Mouse (Mus musculus): ENCODE measurements around the gene Nek1. TPM values are rescaled to one million over a fixed set of nuclear protein-coding genes. Genes with fewer than 3 reads are reported as not detected.

The Nek1 gene
- total RNA-seq, 2 experiments from 2014 or later, result 27.6 to 29.7 TPM

- no peak for DNase-seq (ENCODE audit: low spot score in 2 of 2)
Observed at GRCm38 (mm10) chr8:61150596-61150995, 157.6 kb downstream of the Nek1 start.

GRCm38 (mm10) chr8:61156406-61156805, 163.4 kb downstream of the Nek1 start:
- peak in 1 of 2 experiments; percentile 11 for DNase-seq (ENCODE audit: low spot score in 2 of 2)

DNA sequence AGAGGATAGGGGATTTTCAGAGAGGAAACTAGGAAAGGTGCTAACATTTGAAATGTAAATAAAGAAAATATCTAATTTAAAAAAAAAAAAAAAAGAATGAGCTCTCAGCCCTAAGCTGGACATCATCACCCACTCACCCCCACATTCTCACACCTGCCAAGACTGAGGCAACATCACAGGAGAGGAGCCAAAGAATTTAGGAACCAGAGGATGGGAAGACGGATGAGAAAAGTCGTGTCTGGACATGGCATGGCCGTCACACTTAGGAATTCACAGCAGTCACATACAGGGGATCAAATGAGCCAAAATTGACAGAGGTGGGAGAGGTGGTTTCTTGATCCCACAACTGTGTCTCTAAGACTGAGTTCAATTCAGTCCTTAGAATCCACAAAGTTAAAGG, 165.5 kb downstream of the Nek1 start:
- no peak for DNase-seq (ENCODE audit: low spot score in 2 of 2)

- DNase-seq (ENCODE audit: low spot score in 2 of 2), result no peak
Observed at GRCm38 (mm10) chr8:61161461-61162185, 168.6 kb downstream of the Nek1 start.

DNA sequence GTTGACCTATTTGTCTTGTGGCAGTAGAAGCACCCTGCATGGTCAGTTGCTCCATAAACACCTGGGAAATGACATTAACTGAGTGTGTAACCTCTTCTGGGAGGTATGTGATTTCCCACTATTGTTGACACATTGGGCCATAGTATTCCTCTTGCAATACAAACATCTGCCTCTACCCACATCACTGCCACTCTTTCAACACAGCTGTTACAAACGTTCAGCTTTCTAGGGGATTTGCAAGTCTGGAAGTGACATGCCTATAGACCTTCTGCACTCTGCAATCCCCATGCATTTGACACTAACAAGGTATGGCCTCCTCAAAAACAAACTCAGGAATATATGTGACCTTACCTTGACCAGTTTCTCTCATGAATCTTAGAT, 169.2 kb downstream of the Nek1 start:
- DNase-seq (ENCODE audit: low spot score in 2 of 2), result no peak

DNA sequence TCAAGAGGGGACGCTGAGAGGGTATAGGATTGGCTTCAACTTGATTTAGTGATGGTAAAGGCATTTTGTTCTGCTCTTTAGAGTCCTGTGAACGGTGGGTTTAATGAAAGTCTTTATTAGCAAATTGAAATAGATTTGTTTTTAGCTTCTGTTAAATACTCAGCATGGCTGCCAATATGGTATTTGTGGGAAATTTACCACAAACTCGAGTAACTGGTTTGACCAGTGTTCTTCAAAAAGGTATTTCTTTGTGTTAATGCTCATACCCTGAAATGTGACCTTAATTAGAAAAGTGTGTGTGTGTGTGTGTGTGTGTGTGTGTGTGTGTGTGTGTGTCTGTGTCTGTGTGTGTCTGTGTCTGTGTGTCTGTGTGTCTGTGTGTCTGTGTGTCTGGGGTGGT, 178.6 kb downstream of the Nek1 start:
- no peak for DNase-seq (ENCODE audit: low spot score in 2 of 2)

DNA sequence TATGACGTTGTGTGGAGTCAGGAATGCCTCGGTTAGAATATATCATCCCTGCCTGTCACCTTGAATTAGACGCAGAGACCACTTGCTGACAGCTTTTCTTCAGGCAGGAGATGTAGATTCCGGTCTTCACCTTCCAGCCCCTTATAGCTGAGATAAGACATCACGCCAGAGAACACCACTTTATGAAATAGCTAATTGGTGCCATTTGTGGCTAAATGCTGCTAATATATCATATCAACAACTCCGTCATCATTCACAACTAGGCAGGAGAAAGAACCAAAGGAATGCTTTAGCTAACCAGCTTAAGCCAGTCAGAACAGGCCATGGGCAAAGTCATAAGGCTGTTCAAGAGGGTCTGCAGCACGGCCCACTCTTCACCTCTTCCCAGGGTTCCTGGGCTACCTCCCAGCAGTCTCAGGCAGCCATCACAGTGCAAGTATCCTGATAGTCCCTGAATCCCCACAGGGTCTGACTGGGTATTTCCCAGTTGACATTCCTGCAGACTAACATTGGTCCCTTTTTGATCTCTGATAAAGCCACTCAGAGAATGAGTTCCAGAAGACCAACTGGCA, 181.0 kb downstream of the Nek1 start:
- DNase-seq (ENCODE audit: low spot score in 2 of 2), result no peak

- DNase-seq (ENCODE audit: low spot score in 2 of 2), result no peak
Observed at GRCm38 (mm10) chr8:61175876-61176275, 182.9 kb downstream of the Nek1 start.

DNA sequence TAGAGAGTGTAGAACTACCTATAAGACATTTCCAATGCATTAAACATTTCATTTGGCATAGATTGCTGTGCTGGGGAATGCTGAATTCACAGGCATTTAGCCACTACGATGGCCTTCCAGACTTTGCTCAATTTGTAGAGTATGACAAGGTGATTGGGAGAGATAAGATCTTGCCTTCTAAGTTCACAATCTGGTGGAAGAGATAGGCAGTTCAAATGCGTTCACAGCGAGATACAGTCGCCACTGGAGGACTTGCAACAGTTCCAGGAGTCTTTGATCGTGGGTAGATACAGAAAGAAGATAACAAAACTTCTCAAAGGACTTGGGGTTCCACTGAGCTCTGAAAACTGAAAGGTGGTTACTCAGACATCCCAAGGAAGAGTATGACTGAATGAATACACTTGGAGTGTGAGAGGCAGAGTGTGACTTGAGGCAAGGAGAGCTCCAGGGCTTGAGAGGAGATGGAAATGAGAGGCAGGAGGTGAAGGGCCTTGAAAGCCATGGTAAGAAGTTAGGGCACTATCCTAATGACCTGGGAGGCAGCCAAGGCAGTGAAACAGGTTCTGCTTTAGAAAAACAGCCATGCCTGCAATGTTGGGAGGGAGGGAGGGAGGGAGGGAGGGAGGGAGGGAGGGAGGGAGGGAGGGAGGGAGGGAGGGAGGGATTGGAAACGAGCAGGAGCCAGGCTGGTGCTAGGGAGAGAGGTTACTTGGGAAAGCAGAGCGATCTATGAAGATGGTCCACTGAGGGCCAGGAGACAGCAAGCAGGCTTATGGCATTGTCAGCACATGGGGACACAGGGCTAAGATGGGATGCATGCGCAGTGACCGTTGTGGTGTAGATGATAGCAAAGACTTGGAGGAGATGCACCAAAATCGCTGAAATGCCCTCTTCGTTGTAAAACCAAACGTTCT, 184.9 kb downstream of the Nek1 start:
- no peak for DNase-seq (ENCODE audit: low spot score in 2 of 2)

DNA sequence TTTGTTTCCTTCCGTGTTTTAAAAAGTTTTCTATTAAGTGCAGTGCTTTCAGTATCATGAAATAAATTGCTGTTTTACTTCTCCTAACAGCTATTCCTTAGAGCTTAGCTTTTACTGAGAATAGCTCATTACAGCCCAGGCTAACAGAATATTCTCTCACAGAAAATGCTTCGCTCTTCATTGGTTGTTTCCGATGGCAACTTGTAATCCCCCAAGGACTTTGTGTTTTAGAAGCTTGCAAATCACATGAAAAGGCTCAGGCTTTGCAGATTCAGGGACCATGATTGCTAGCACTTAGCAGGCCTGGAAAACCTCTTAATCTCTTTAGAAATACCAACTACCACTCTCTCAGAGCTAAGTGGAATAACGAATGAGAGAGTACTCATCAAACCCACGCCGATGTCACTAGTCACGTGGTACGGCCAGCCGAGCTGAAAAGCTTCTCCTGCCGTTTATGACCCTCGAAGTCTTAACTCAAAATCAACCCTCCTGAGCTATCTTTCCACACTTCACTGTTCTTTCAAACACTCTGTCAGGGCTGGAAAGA, 185.7 kb downstream of the Nek1 start:
- DNase-seq (ENCODE audit: low spot score in 2 of 2), result peak in 1 of 2 experiments; percentile 1

Other genes starting within 250 kb of the Nek1 start
- 10 to 100 TPM; 41.8 to 44.0 TPM for gene Hpf1, start 102.8 kb upstream of the Nek1 start, total RNA-seq (2021)
- 100 to 1,000 TPM; 139 to 143 TPM for gene Clcn3, start 9.9 kb upstream of the Nek1 start, total RNA-seq (2021)
- gene Sh3rf1, start 230.7 kb downstream of the Nek1 start, total RNA-seq (2021), result 10 to 100 TPM; 74.7 to 78.0 TPM

All from layer of hippocampus, postnatal 14 days (tissue).